Mouse (Mus musculus) CD8-positive naive resting alpha-beta T cell, adult 2 months (primary cell): ENCODE measurements around the gene Defb11.
"Not testable (repeated sequence)": the region's sequence is repeated elsewhere in the genome, so short reads cannot be mapped to it uniquely, and the experiment has no call there.

Experiments used
- DNase-seq, 2 experiments: peaks; one replicate each; pipeline ENCODE4 v3.0.0; 2022; ENCODE audit warnings: low read depth in 2 of 2, low spot score in 2 of 2

The Defb11 gene

DNA sequence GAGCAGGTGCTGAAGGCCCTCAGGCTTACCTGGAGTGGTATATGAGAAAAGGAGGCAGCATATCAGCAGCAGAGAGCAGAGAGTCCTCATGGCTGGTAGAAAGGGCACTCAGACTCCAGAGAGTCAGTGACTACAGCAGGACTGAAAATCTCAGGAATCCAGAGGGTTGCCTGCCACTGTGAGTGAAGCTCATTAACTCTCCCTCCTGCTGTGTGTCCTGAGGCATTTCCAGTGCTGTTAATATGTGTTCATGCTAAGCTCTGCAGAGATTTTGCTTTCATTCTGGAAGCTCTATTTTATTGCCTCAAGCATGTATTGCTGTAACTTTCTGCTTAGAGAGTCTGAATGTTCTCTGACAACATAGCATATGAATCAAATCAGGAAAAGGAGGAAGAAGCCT is at the start of gene Defb11:
Defb11 (minus strand) TSS at position 123 of the 400 bp plus-strand sequence.
- not testable (repeated sequence) for DNase-seq

- peak in 1 of 2 experiments; percentile 0 for DNase-seq
Observed at GRCm38 (mm10) chr8:21955321-21955720, 49.1 kb upstream of the Defb11 start.

DNA sequence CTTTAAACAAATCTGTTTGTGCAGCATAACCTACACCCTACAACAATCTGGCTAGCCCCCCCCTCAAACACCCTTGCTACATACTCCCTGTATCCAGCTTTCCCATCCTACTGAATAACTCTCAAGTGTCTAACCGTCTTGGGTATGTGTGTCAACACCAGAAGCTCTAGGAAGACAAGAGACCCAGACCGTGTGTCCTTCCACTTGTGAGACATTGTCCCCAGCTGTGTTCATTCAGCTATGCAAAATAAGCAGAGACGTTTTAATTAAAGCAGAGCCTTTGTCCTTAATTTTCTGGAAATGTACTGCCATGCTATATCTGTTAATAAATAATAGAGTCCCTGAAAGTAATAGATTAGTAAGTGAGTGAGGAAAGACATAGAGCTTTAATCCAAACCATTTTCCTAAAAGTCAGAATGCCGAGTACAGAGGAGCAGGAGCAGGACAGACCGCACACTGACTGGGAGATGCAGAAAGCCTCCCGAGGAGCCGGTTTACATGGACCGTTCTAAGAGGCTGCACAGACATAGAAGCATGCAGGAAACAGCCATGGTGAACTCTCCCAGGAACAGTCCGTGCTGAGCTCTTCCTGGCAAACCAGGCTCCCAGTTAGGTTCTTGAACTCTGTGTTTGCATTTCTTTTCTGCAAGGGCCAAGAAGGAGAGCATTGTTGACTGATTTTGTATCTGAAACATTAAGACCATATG is 41.3 kb upstream of the Defb11 start:
- DNase-seq: no peak

GRCm38 (mm10) chr8:21946462-21946861 is 40.2 kb upstream of the Defb11 start, which contains the start of gene Defb13:
Gene Defb13 (plus strand): TSS chr8:21946762.
- no peak for DNase-seq

GRCm38 (mm10) chr8:21938052-21938451 is 31.8 kb upstream of the Defb11 start, which contains the start of gene Defb35:
Gene Defb35 (plus strand): TSS chr8:21938352.
- DNase-seq: not testable (repeated sequence)

DNA sequence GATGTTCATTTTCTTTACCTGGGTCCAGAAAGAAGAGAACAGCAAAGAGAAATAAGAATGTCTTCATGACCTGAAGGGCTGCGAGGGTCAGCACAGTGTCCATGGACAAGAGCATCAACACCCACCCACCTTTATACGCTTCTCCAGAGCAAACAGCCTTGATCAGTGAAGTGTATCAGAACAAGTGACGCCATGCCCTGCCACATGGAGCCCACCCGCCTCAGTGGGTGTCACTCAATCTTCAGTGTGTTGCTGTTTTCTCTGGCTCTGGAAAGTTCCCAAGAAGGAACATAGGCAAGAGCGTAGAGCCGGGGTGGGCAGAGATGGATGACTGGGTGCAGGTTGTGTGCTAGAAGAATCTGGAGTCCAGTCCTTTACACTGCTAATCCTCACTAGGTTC is 26.4 kb upstream of the Defb11 start, which contains the start of gene Defb15:
Defb15 (minus strand) TSS at position 101 of the 400 bp plus-strand sequence.
- DNase-seq: no peak

- not testable (repeated sequence) for DNase-seq
Observed at GRCm38 (mm10) chr8:21930754-21931153, 24.5 kb upstream of the Defb11 start.

DNA sequence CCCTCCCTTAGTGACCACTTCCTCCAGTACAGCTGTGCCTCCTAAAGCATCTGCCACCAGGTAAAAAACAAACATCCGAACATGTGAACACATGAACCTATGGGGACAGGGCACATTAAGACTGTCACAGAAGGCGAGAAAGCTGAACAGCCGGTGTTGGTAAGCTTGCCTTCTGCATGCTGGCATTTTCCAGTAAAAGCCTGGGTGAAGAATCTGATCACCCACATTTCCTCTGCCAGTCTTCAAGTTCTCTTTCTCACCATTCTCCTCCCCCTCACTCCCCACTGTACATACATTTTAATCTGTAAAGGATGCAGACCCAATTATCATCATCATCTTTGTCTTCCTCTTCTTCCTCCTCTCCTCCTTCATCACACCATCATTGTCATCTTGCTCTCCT is 9.4 kb upstream of the Defb11 start:
- DNase-seq: no peak

DNA sequence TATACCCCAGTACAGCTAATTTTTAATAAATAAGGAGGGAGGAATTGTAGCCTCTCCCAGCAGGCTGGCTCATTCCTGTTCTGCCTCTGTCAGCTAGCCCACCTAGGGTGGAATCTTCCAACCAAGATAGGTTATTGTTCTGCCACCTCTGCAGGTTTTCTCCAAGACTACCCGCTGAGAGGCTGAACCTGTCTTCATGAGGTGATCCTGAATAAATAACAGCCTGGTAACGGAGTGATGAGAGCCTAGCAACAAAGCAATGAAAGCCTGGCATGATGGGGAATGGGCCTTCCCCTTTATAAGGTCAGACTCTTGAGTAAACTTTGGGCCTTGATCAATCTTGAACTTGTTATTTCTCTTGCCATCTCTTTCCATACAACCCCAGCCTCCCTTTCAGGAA is 6.3 kb upstream of the Defb11 start:
- DNase-seq: no peak

DNA sequence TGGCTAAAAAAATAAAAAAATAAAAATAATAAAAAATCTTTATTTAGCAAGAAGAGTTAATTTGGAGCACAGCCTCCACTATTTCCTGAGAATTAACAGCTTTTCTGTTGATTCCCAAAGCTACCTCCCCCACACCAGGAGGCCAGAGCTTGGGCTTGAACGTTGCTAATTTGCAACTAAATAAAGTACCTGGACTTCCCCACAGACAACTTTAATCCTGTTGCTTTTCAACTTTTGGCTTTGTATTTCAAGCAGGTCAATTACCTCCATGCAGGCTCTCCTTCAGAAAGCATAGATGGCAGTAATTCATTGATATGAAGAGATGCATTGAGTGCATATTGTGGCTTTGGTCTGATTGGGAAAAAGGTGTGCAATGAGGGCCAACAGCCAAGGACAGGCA is 5.7 kb upstream of the Defb11 start:
- DNase-seq: no peak

DNA sequence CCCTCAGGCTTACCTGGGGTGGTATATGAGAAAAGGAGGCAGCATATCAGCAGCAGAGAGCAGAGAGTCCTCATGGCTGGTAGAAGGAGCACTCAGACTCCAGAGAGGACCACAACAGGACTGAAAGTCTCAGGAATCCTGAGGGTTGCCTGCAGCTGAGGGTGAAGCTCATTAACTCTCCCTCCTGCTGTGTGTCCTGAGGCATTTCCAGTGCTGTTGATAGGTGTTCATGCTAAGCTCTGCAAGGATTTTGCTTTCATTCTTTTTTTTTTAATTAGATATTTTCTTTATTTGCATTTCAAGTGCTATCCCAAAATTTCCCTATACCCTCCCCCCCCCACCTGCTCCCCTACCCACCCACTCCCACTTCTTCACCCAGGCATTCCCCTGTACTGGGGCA is 20.9 kb downstream of the Defb11 start, which contains the start of gene Defb9:
Defb9 (minus strand) TSS at position 101 of the 400 bp plus-strand sequence.
- DNase-seq: not testable (repeated sequence)

GRCm38 (mm10) chr8:21858586-21858985 is 47.6 kb downstream of the Defb11 start, which contains the start of gene Defb10:
Gene Defb10 (plus strand): TSS chr8:21858901.
- not testable (repeated sequence) for DNase-seq
